Mouse (Mus musculus) forebrain, embryonic 12.5 days (tissue): Measurements from ENCODE around the gene Nmrk1. TPM values are rescaled to one million over a fixed set of nuclear protein-coding genes. Genes with fewer than 3 reads are reported as not detected.

Experiments
- ATAC-seq: fragments of 200-750 bp; cut with Nextera tagmentation; 2 replicates; pipeline ENCODE4 v1.8.0; 2017; ENCODE audit warnings: moderate TSS enrichment; ENCODE audit not compliant: low FRiP score
- H3K27ac ChIP-seq: fragments of 300-500 bp; sonication (generic); 2 replicates; pipeline ENCODE4 v1.5.1; 2016; ENCODE audit warnings: mild to moderate bottlenecking
- H3K27me3 ChIP-seq: fragments of 300-500 bp; sonication (generic); 2 replicates; pipeline ENCODE4 v1.6.1; 2016; ENCODE audit warnings: mild to moderate bottlenecking
- H3K36me3 ChIP-seq: fragments of 300-500 bp; sonication (generic); replicated peaks from 2 replicates; pipeline ENCODE4 v1.6.1; 2016; ENCODE audit warnings: mild to moderate bottlenecking
- H3K4me1 ChIP-seq: fragments of 300-500 bp; sonication (generic); 2 replicates; pipeline ENCODE4 v1.6.1; 2016
- H3K4me2 ChIP-seq: fragments of 300-500 bp; sonication (generic); 2 replicates; pipeline ENCODE4 v1.6.1; 2016; ENCODE audit warnings: mild to moderate bottlenecking, moderate library complexity
- H3K4me3 ChIP-seq: fragments of 300-500 bp; sonication (generic); replicated peaks from 2 replicates; pipeline ENCODE4 v1.5.1; 2016; ENCODE audit warnings: mild to moderate bottlenecking
- H3K9ac ChIP-seq: fragments of 300-500 bp; sonication (generic); 2 replicates; pipeline ENCODE4 v1.6.1; 2016; ENCODE audit warnings: mild to moderate bottlenecking
- H3K9me3 ChIP-seq: fragments of 300-500 bp; sonication (generic); 2 replicates; pipeline ENCODE4 v1.6.1; 2016
- WGBS: fragments of 180-500 bp; shearing (Covaris S2); methylation state at CpG from one replicate; pipeline ENCODE4 v1.1.7; 2016; 5-methylcytosine and 5-hydroxymethylcytosine counted together
- polyA plus RNA-seq: library from polyadenylated mRNA; unstranded; fragments of >200 nt; fragmentation: Nextera tagmentation; extraction: Ambion mirVana; gene quantifications from 2 replicates; pipeline ENCODE4 v1.2.1, GENCODE M21; 2016

The Nmrk1 gene
- polyA plus RNA-seq, 1 experiment from 2014 or later, result 5.3 TPM

- no peaks in the 10 kb centered on the region for H3K27me3 ChIP-seq
- H3K4me3 ChIP-seq, result no peak overlapping the region
- no peak overlapping the region for H3K4me2 ChIP-seq
- peaks cover 10% of the 10 kb centered on the region for H3K36me3 ChIP-seq
- H3K9ac ChIP-seq, result no peak overlapping the region
- H3K4me1 ChIP-seq, result no peaks in the 10 kb centered on the region
- H3K9me3 ChIP-seq, result no peaks in the 10 kb centered on the region
- no peak overlapping the region for H3K27ac ChIP-seq
- ATAC-seq, result no peak
- 94% methylated on average over 3 of the region's 3 CpGs for WGBS
Observed at GRCm38 (mm10) chr19:18695116-18695515, 63.4 kb downstream of the Nmrk1 start.

DNA sequence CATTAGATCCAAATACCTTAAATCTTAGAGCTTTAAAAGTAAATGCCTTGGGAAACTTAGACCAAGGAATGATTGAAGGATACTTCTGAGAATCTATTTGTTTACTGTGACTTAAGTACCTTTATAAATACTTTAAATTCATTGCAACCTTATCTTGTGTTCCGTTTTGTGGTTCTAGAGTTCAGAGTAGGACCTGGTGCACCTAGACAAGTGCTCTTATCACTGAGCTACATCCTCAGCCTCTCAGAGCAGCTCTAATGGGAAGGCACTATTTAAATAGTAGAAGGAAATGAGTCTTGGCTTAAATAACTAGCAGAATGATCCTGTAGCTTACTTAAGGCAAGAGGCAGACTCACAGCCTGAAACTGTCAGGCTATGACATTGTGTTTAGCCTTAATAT lies 63.8 kb downstream of the Nmrk1 start:
- Histone ChIP-seq H3K27ac (no peak overlapping the region), H3K27me3 (no peaks in the 10 kb centered on the region), H3K9me3 (no peaks in the 10 kb centered on the region), H3K4me2 (no peak overlapping the region), H3K36me3 (peaks cover 10% of the 10 kb centered on the region), H3K4me3 (no peak overlapping the region), H3K4me1 (no peaks in the 10 kb centered on the region), H3K9ac (no peak overlapping the region)
- ATAC-seq, result no peak
- WGBS, result 92% methylated on average over 1 of the region's 1 CpGs

Other genes with a start within 250 kb of the Nmrk1 start
- gene Ostf1, start 127 bp upstream of the Nmrk1 start, polyA plus RNA-seq, result 27.6 and 28.1 TPM in 2 replicates
- gene Carnmt1, start 38.8 kb downstream of the Nmrk1 start, polyA plus RNA-seq, result 24.7 and 27.9 TPM in 2 replicates
- gene D030056L22Rik, start 81.2 kb downstream of the Nmrk1 start, polyA plus RNA-seq, result 84.1 and 88.7 TPM in 2 replicates
- gene Trpm6, start 118.0 kb downstream of the Nmrk1 start, polyA plus RNA-seq, result 0.15 and 0.18 TPM in 2 replicates